Mouse (Mus musculus) layer of hippocampus, postnatal 36 days (tissue): ENCODE data around the gene Majin. TPM values are rescaled to one million over a fixed set of nuclear protein-coding genes. Genes with fewer than 3 reads are reported as not detected.

Source experiments
- DNase-seq, 2 experiments: peaks; one replicate each; pipeline ENCODE4 v3.0.0; 2022
- total RNA-seq, 2 experiments: library from RNA; stranded (reverse); gene quantifications; 2 replicates each; pipeline ENCODE4 v1.2.3; 2021

Gene Majin
- total RNA-seq, 2 experiments from 2014 or later, result not detected

- no peak for DNase-seq
Observed at GRCm38 (mm10) chr19:6230411-6230810, 46.2 kb downstream of the Majin start.

- no peak for DNase-seq
Observed at GRCm38 (mm10) chr19:6231036-6231435, 46.8 kb downstream of the Majin start.

- no peak for DNase-seq
Observed at GRCm38 (mm10) chr19:6233647-6234046, 49.5 kb downstream of the Majin start.

- DNase-seq, result no peak
Observed at GRCm38 (mm10) chr19:6234337-6235083, 50.3 kb downstream of the Majin start.

GRCm38 (mm10) chr19:6235084-6236052 lies 51.2 kb downstream of the Majin start, which contains the start of gene Ppp2r5b:
Gene Ppp2r5b (minus strand): TSS chr19:6235872.
- peak; percentile 94 to 95 for DNase-seq

GRCm38 (mm10) chr19:6236053-6236441 lies 51.9 kb downstream of the Majin start:
- DNase-seq, result peak; percentile 87 to 91

- DNase-seq, result no peak
Observed at GRCm38 (mm10) chr19:6236842-6237241, 52.7 kb downstream of the Majin start.

GRCm38 (mm10) chr19:6238740-6239139 lies 54.6 kb downstream of the Majin start:
- DNase-seq, result no peak

GRCm38 (mm10) chr19:6240136-6240535 lies 55.9 kb downstream of the Majin start:
- no peak for DNase-seq

GRCm38 (mm10) chr19:6240725-6241124 lies 56.5 kb downstream of the Majin start:
- no peak for DNase-seq

- peak; percentile 98 for DNase-seq
Observed at GRCm38 (mm10) chr19:6241274-6242107, 57.3 kb downstream of the Majin start, which contains the start of gene Atg2a. Gene Atg2a (plus strand): TSS chr19:6241668.

- DNase-seq, result no peak
Observed at GRCm38 (mm10) chr19:6242281-6242680, 58.1 kb downstream of the Majin start.

- no peak for DNase-seq
Observed at GRCm38 (mm10) chr19:6243226-6243625, 59.0 kb downstream of the Majin start.

- DNase-seq, result no peak
Observed at GRCm38 (mm10) chr19:6245806-6246205, 61.6 kb downstream of the Majin start.

- no peak for DNase-seq
Observed at GRCm38 (mm10) chr19:6247526-6248300, 63.5 kb downstream of the Majin start.

GRCm38 (mm10) chr19:6253021-6253420 lies 68.8 kb downstream of the Majin start:
- DNase-seq, result no peak

- no peak for DNase-seq
Observed at GRCm38 (mm10) chr19:6260428-6260827, 76.2 kb downstream of the Majin start.

- DNase-seq, result no peak
Observed at GRCm38 (mm10) chr19:6260946-6261345, 76.8 kb downstream of the Majin start.

GRCm38 (mm10) chr19:6261379-6261778 lies 77.2 kb downstream of the Majin start:
- no peak for DNase-seq

GRCm38 (mm10) chr19:6262222-6262621 lies 78.0 kb downstream of the Majin start:
- peak in 1 of 2 experiments; percentile 52 for DNase-seq

- DNase-seq, result no peak
Observed at GRCm38 (mm10) chr19:6262839-6263433, 78.7 kb downstream of the Majin start.
